Mouse (Mus musculus) lung, postnatal 0 days (tissue): Measurements from ENCODE around the gene Psd.

Source experiments
- CTCF ChIP-seq: IDR thresholded peaks from 2 replicates; pipeline ENCODE4 v1.5.1; 2016; ENCODE audit warnings: antibody characterized with exemption, mild to moderate bottlenecking
- EP300 ChIP-seq: IDR thresholded peaks from 2 replicates; pipeline ENCODE4 v1.6.1; 2016; ENCODE audit warnings: antibody characterized with exemption, mild to moderate bottlenecking, control low read depth

- TF ChIP-seq CTCF (no peak), EP300 (no peak)
Measured at GRCm38 (mm10) chr19:46287566-46287965, 39.4 kb downstream of the Psd start.
